Mouse (Mus musculus) small intestine, adult 2 months (tissue): ENCODE measurements around the gene Tead1.

Experiments used
- CTCF ChIP-seq: fragments of 200-500 bp; IDR thresholded peaks from 2 replicates; pipeline ENCODE4 v1.5.1; 2012; ENCODE audit warnings: low read depth, mild to moderate bottlenecking, control low read depth, inconsistent platforms, low read length, moderate library complexity, mixed read lengths; ENCODE audit not compliant: insufficient replicate concordance, insufficient read length; ENCODE audit errors: extremely low read depth
- POLR2A ChIP-seq: fragments of 200-500 bp; IDR thresholded peaks from 2 replicates; pipeline ENCODE4 v1.6.1; 2012; ENCODE audit warnings: low read depth, mild to moderate bottlenecking, control low read depth, inconsistent platforms, low read length, moderate library complexity

GRCm38 (mm10) chr7:112942567-112942966 lies 263.4 kb downstream of the Tead1 start:
- no peak for TF ChIP-seq CTCF
- TF ChIP-seq POLR2A, result no peak
